Mouse (Mus musculus): ENCODE results near the gene Prrt1. TPM values are rescaled to one million over a fixed set of nuclear protein-coding genes. Genes with fewer than 3 reads are reported as not detected.

The Prrt1 gene
- total and polyA plus RNA-seq, 3 experiments, result 9.1 to 22.1 (median 12.8) TPM

DNA sequence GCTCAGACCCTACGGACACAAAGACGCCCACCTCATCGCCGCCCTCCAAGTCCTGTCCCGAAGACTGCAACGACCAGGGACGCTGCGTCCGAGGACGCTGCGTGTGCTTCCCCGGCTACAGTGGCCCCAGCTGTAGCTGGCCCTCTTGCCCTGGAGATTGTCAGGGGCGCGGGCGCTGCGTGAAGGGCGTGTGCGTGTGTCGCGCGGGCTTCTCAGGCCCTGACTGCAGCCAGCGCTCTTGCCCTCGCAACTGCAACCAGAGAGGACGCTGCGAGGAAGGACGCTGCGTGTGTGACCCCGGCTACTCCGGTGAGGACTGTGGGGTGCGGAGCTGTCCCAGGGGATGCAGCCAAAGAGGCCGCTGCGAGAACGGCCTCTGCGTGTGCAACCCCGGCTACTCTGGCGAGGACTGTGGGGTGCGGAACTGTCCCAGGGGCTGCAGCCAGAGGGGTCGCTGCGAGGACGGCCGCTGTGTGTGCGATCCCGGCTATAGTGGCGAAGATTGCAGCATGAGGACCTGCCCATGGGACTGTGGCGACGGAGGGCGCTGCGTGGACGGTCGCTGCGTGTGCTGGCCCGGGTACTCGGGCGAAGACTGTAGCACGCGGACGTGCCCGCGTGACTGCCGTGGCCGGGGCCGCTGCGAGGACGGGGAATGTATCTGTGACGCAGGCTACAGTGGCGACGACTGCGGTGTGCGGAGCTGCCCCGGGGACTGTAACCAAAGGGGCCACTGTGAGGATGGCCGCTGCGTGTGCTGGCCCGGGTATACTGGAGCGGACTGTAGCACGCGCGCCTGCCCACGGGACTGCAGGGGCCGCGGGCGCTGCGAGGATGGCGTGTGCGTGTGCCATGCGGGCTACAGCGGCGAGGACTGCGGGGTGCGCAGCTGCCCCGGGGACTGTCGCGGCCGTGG is 42.1 kb downstream of the Prrt1 start:
- no peak for DNase-seq

DNA sequence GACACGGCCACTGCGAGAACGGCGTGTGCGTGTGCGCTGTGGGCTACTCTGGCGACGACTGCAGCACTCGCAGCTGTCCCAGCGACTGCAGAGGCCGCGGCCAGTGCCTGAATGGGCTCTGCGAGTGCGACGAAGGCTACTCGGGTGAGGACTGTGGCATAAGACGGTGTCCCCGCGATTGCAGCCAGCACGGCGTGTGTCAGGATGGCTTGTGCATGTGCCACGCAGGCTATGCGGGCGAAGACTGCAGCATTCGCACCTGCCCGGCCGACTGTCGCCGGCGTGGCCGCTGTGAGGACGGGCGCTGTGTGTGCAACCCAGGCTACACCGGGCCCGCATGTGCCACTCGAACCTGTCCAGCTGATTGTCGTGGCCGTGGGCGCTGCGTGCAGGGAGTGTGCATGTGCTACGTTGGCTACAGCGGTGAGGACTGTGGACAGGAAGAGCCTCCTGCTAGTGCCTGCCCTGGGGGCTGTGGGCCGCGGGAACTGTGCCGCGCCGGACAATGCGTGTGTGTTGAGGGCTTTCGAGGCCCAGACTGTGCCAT is 43.0 kb downstream of the Prrt1 start:
- DNase-seq, result no peak

DNA sequence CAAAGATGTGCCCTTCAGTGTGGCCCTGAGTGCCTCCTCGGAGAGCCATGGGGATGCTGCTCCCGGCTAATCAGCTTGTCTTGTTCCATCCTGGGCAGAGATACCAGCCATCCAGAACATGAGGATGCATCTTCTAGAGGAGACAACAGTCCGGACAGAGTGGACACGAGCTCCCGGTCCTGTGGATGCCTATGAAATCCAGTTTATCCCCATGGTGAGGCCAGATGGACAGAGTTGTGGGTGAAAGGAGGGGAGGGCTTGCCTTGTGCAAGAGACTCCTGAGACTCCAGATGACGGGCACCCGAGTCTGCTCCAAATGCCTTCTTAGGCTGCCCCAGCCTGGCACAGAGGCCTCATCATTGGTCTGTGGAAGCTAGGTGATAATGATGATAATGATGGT is 43.8 kb downstream of the Prrt1 start:
- no peak for DNase-seq

DNA sequence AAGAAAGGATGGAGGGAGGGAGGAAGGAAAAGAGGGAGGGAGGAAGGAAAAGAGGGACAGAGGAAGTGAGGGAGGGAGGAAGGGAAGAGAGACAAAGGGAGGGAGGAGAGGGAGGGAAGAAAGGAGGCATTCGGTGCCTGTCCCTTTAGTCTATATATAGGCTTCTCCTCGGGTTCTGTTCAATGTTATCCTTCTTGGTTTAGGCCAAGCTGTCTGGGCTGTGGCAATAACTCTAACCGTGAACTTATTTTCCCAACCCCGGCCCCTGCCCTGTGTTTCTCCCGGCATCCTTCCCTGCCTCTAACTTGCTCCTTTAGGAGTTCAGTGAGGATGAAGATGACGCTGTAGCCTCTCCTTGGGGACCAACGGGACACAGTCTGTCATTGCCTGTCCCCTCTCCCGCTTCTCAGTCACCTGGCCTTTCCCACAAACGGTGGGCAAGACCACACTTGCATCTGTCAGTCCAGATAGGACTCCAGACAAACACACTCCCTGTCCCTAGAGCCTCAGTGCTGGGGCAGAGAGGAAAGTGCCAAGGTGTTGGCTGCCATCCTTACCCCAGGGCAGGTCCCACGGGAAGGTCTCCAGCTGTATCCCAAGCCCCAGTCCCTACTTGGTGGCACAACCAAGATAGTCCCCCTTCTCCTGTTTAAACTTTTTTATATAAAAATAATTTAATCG is 45.3 kb downstream of the Prrt1 start:
- no peak for DNase-seq

DNA sequence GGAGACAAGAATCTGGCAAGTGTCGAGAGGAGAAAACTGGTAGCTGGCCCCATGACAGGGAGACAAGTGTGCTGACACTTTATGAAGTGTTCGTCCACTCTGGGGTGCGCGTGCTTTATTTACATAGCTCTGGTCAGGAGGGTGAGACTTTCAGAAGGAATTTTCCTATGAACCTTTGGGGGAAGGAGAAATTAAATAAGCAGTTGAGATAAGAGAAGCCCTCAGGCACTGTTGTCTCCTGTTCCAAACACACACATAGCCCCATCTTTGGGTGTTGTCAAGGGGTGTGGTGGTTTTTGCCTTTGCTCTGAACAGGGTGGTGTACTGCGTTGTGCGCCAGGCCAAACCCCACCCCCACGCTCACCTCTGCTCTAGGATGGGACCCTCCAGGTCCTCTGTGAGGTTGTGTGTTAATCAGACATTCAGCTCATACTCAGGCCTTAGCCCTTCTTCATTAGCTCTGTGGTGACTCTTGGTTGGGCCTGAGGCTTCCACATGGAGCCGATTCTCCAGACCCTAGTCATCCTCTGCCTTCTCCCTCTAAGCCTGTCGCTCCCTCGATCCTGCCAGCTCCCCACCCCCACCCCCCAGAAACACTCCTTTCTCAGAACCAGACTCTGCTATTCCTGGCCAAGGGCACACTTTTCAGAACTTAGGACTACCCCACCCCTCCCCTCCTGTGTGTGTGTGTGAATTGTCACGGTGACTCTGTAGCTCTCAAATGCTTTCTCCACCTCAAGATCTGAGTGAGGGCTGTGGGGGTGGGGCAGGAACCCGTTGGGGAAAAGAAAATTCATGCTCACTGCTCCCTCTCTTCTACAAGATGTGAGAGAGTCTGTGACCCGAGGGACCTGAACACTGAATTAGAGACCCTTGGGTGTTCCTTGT is 46.1 kb downstream of the Prrt1 start:
- DNase-seq, result no peak

DNA sequence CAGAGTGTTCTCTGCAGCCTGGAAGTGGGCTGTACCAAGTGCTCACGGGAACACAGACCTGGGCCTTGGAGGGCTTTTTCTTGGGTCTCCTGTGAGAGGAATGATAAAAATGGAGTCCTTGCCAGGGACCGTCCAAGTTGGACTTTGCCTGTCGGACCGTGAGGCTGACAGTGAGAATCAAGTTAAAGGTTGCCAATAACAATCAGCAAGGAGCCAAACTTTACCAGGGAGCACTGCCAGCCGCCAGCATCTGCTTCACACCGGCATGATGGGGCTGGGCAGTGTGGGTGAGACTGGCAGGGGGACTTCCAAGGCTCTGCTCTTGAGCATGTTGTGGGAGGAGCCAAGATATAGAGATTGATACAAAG is 46.7 kb downstream of the Prrt1 start:
- DNase-seq, result no peak

DNA sequence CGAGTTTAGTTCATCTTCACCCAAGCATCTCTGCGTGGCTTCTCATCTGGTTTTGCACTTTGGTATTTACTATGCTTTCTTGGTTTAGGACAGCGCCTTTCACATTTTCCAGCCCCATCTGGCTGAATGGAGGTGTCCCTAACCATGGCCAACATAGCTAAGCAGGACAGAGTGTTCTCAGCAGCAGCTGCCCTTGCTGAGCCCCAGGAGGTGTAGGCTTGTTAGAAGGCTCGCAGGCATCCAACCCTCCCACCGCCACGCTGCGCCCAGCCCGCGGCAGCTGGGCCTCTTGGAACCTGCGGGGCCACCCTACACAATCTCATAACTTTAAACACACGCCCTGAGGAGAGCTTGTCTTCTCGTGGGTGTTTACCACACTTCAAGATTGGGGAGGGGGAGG is 47.3 kb downstream of the Prrt1 start:
- DNase-seq, result no peak

DNA sequence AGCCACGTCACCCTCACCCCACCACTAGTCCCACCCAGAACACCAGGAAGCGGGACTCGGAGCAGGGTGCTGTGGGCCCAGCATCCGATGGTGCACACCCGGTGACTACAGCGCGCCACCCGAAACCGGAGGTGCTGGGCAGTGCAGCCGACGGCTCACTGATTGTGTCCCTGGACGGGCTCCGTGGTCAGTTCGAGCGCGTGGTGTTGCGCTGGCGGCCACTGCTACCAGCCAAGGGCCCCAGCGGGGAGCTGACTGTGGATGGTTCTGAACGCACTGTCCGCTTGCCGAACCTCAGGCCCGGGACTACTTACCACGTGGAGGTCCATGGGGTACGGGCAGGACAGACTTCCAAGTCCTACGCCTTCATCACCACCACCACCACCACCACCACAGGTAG is 50.9 kb downstream of the Prrt1 start:
- DNase-seq, result no peak

DNA sequence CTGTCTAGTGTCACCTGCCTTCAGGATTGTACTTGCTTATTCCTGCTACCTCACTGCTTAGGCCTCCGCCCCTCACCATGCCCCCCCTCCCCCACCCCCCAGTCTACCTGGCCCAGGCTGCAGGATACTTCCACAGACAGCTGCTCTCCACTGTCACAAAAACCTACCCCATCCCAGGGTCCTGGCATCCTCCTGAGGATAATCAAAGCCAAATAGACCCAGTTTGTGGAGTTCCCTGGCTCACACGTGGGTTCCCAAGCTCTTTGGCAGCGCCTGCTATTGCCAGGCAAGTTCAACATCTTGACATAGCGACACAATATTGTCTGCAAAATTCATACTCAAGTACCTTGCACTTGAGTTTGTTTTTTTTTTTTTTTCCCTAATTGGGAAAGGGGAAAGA is 51.3 kb downstream of the Prrt1 start:
- DNase-seq, result no peak

DNA sequence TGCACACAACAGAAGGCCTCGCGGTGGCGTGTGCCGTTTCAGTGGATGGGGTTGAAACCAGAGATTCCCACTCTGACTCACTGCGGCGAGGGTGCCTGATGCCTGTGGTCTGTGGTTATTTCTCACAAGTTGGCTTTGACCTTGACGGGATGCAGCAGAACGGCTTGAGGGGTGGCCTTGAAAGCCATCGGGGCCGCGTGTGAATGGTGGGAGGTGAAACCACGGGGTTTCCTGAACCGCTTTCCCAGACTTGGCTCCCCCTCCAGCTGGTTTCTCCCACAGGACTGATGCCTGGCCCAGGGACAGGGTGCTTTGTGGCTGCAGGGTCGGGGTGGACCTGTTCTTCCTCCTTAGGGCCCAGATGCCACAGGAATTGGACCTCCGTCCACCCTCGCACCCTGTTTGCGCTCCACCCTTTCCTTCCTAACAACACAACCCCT is 51.8 kb downstream of the Prrt1 start:
- peak; percentile 85 for DNase-seq

DNA sequence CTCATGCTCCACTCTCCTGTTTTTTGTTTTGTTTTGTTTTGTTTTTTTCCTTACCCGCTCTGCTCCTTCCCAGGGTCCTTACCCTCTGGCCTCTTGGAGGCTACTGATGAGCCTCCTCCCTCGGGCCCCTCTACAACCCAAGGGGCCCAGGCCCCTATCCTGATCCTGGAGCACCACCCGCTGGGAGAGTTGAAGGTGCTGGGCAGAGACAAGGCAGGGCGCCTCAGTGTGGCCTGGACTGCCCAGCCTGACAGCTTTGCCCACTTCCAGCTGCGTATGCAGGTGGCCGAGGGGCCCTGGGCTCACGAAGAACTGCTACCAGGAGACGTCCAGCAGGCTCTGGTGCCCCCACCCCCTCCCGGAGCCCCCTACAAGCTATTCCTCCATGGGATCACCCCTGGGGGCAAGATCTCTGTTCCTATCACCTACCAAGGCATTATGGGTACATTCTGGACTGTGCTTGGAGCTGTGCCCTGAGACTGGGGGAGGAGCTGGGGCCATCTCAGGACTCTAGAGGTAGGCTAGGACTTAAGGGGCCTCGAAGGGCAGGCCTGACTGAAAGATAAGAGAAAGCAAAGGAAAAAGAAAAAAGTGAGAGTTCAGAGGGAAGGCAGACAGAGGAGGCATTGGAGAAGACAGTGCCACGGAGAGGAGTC is 52.7 kb downstream of the Prrt1 start:
- DNase-seq, result peak; percentile 30

Other genes with a start within 250 kb of the Prrt1 start
- gene BC051142, start 230.7 kb upstream of the Prrt1 start, total RNA-seq (2021), result 1 to 10 TPM; 2.1 to 2.5 TPM
- 0.74 and 1.1 TPM in 2 replicates for gene BC051142, start 230.7 kb upstream of the Prrt1 start, polyA plus RNA-seq (2012; rRNA removed)
- gene Btnl4, start 152.2 kb upstream of the Prrt1 start, total RNA-seq (2021), result not detected
- 0.06 TPM in 2 replicates for gene Btnl4, start 152.2 kb upstream of the Prrt1 start, polyA plus RNA-seq (2012; rRNA removed)
- gene Btnl6, start 112.2 kb upstream of the Prrt1 start, total RNA-seq (2021), result not detected
- gene Btnl6, start 112.2 kb upstream of the Prrt1 start, polyA plus RNA-seq (2012; rRNA removed), result not detected in 2 replicates
- gene Notch4, start 65.3 kb upstream of the Prrt1 start, total RNA-seq (2021), result 10 to 100 TPM; 22.1 to 24.6 TPM
- 78.6 and 90.4 TPM in 2 replicates for gene Notch4, start 65.3 kb upstream of the Prrt1 start, polyA plus RNA-seq (2012; rRNA removed)
- 1 to 10 TPM; 4.3 to 7.4 TPM for gene Gpsm3, start 39.7 kb upstream of the Prrt1 start, total RNA-seq (2021)
- 8.0 and 10.0 TPM in 2 replicates for gene Gpsm3, start 39.7 kb upstream of the Prrt1 start, polyA plus RNA-seq (2012; rRNA removed)
- 10 to 100 TPM; 35.2 to 42.7 TPM for gene Pbx2, start 38.3 kb upstream of the Prrt1 start, total RNA-seq (2021)
- gene Pbx2, start 38.3 kb upstream of the Prrt1 start, polyA plus RNA-seq (2012; rRNA removed), result 43.4 and 45.6 TPM in 2 replicates
- gene Ager, start 31.7 kb upstream of the Prrt1 start, total RNA-seq (2021), result under 1 TPM; 0.84 to 0.86 TPM
- gene Ager, start 31.7 kb upstream of the Prrt1 start, polyA plus RNA-seq (2012; rRNA removed), result 1.3 and 1.5 TPM in 2 replicates
- gene Rnf5, start 25.8 kb upstream of the Prrt1 start, total RNA-seq (2021), result 10 to 100 TPM; 77.8 to 92.0 TPM
- 90.8 and 115 TPM in 2 replicates for gene Rnf5, start 25.8 kb upstream of the Prrt1 start, polyA plus RNA-seq (2012; rRNA removed)
- gene Agpat1, start 25.3 kb upstream of the Prrt1 start, total RNA-seq (2021), result 100 to 1,000 TPM; 113 to 118 TPM
- 275 and 286 TPM in 2 replicates for gene Agpat1, start 25.3 kb upstream of the Prrt1 start, polyA plus RNA-seq (2012; rRNA removed)
- 1 to 10 TPM; 2.4 to 3.0 TPM for gene Egfl8, start 13.6 kb upstream of the Prrt1 start, total RNA-seq (2021)
- gene Egfl8, start 13.6 kb upstream of the Prrt1 start, polyA plus RNA-seq (2012; rRNA removed), result 2.4 and 4.2 TPM in 2 replicates
- gene Ppt2, start 1.0 kb upstream of the Prrt1 start, total RNA-seq (2021), result 10 to 100 TPM; 58.3 to 70.7 TPM
- gene Ppt2, start 1.0 kb upstream of the Prrt1 start, polyA plus RNA-seq (2012; rRNA removed), result 58.5 and 102 TPM in 2 replicates
- gene Fkbpl, start 15.2 kb downstream of the Prrt1 start, total RNA-seq (2021), result 10 to 100 TPM; 12.7 to 17.2 TPM
- 7.1 and 7.6 TPM in 2 replicates for gene Fkbpl, start 15.2 kb downstream of the Prrt1 start, polyA plus RNA-seq (2012; rRNA removed)
- gene Atf6b, start 17.6 kb downstream of the Prrt1 start, total RNA-seq (2021), result 10 to 100 TPM; 44.1 to 53.2 TPM
- gene Atf6b, start 17.6 kb downstream of the Prrt1 start, polyA plus RNA-seq (2012; rRNA removed), result 114 and 118 TPM in 2 replicates
- 10 to 100 TPM; 20.2 to 30.1 TPM for gene Tnxb, start 41.0 kb downstream of the Prrt1 start, total RNA-seq (2021)
- 23.4 and 23.6 TPM in 2 replicates for gene Tnxb, start 41.0 kb downstream of the Prrt1 start, polyA plus RNA-seq (2012; rRNA removed)
- gene C4b, start 114.3 kb downstream of the Prrt1 start, total RNA-seq (2021), result 100 to 1,000 TPM; 121 to 181 TPM
- gene C4b, start 114.3 kb downstream of the Prrt1 start, polyA plus RNA-seq (2012; rRNA removed), result 48.1 and 51.4 TPM in 2 replicates
- gene Cyp21a1, start 175.0 kb downstream of the Prrt1 start, total RNA-seq (2021), result over 10,000 TPM in 1 of 2 experiments, 1,000 to 10,000 TPM in 1; 5,616 to 11,133 TPM
- gene Cyp21a1, start 175.0 kb downstream of the Prrt1 start, polyA plus RNA-seq (2012; rRNA removed), result 14,410 and 19,594 TPM in 2 replicates
- 10 to 100 TPM; 38.5 to 55.1 TPM for gene Stk19, start 207.4 kb downstream of the Prrt1 start, total RNA-seq (2021)
- gene Stk19, start 207.4 kb downstream of the Prrt1 start, polyA plus RNA-seq (2012; rRNA removed), result 139 and 176 TPM in 2 replicates
- 100 to 1,000 TPM in 1 of 2 experiments, 10 to 100 TPM in 1; 47.0 to 126 TPM for gene Dxo, start 207.5 kb downstream of the Prrt1 start, total RNA-seq (2021)
- 82.7 and 107 TPM in 2 replicates for gene Dxo, start 207.5 kb downstream of the Prrt1 start, polyA plus RNA-seq (2012; rRNA removed)
- 10 to 100 TPM; 62.1 to 65.8 TPM for gene Skiv2l, start 220.7 kb downstream of the Prrt1 start, total RNA-seq (2021)
- gene Skiv2l, start 220.7 kb downstream of the Prrt1 start, polyA plus RNA-seq (2012; rRNA removed), result 105 and 112 TPM in 2 replicates
- 10 to 100 TPM; 55.5 to 67.6 TPM for gene Nelfe, start 220.9 kb downstream of the Prrt1 start, total RNA-seq (2021)
- gene Nelfe, start 220.9 kb downstream of the Prrt1 start, polyA plus RNA-seq (2012; rRNA removed), result 22.8 and 31.5 TPM in 2 replicates
- 10 to 100 TPM; 18.4 to 29.0 TPM for gene Cfb, start 233.0 kb downstream of the Prrt1 start, total RNA-seq (2021)
- 4.6 and 7.9 TPM in 2 replicates for gene Cfb, start 233.0 kb downstream of the Prrt1 start, polyA plus RNA-seq (2012; rRNA removed)
- 10 to 100 TPM; 10.8 to 16.1 TPM for gene Zbtb12, start 249.9 kb downstream of the Prrt1 start, total RNA-seq (2021)
- gene Zbtb12, start 249.9 kb downstream of the Prrt1 start, polyA plus RNA-seq (2012; rRNA removed), result 18.7 and 21.5 TPM in 2 replicates

Measured in adrenal gland, adult 2 months (tissue).